Mouse (Mus musculus) embryo, embryonic 9.5 days (tissue): ENCODE measurements around the gene Nav2.
A peak's percentile ranks its signal among the peaks of the same experiment; 100 is the strongest.

ENCODE experiments used
- DNase-seq: peaks from one replicate; pipeline ENCODE4 v3.0.0-alpha.2; 2017; ENCODE audit errors: extremely low spot score

Nav2 gene

GRCm38 (mm10) chr7:49558895-49559294 is 650.4 kb downstream of the Nav2 start:
- no peak for DNase-seq

- DNase-seq: no peak
Observed at GRCm38 (mm10) chr7:49560012-49560411, 651.5 kb downstream of the Nav2 start.

- no peak for DNase-seq
Observed at GRCm38 (mm10) chr7:49562404-49562803, 653.9 kb downstream of the Nav2 start.

- no peak for DNase-seq
Observed at GRCm38 (mm10) chr7:49562851-49563250, 654.3 kb downstream of the Nav2 start.

GRCm38 (mm10) chr7:49565084-49565483 is 656.6 kb downstream of the Nav2 start:
- DNase-seq: no peak

- no peak for DNase-seq
Observed at GRCm38 (mm10) chr7:49565798-49566197, 657.3 kb downstream of the Nav2 start.

- peak; percentile 32 for DNase-seq
Observed at GRCm38 (mm10) chr7:49567346-49568034, 659.0 kb downstream of the Nav2 start.

- no peak for DNase-seq
Observed at GRCm38 (mm10) chr7:49569646-49570045, 661.1 kb downstream of the Nav2 start.

GRCm38 (mm10) chr7:49571606-49572005 is 663.1 kb downstream of the Nav2 start:
- DNase-seq: no peak

- DNase-seq: no peak
Observed at GRCm38 (mm10) chr7:49575226-49575625, 666.7 kb downstream of the Nav2 start.

- DNase-seq: no peak
Observed at GRCm38 (mm10) chr7:49577096-49577495, 668.6 kb downstream of the Nav2 start.

- DNase-seq: no peak
Observed at GRCm38 (mm10) chr7:49581951-49582350, 673.4 kb downstream of the Nav2 start.

GRCm38 (mm10) chr7:49582551-49582950 is 674.0 kb downstream of the Nav2 start:
- no peak for DNase-seq

- DNase-seq: no peak
Observed at GRCm38 (mm10) chr7:49583176-49583575, 674.7 kb downstream of the Nav2 start.

GRCm38 (mm10) chr7:49586530-49587120 is 678.1 kb downstream of the Nav2 start:
- DNase-seq: no peak

- no peak for DNase-seq
Observed at GRCm38 (mm10) chr7:49589635-49590034, 681.1 kb downstream of the Nav2 start.

GRCm38 (mm10) chr7:49597776-49598175 is 689.3 kb downstream of the Nav2 start:
- DNase-seq: no peak

- no peak for DNase-seq
Observed at GRCm38 (mm10) chr7:49598225-49598624, 689.7 kb downstream of the Nav2 start.

- DNase-seq: no peak
Observed at GRCm38 (mm10) chr7:49599950-49600349, 691.4 kb downstream of the Nav2 start.

GRCm38 (mm10) chr7:49601191-49601975 is 692.9 kb downstream of the Nav2 start:
- peak; percentile 69 for DNase-seq

GRCm38 (mm10) chr7:49604244-49604643 is 695.7 kb downstream of the Nav2 start:
- no peak for DNase-seq

- no peak for DNase-seq
Observed at GRCm38 (mm10) chr7:49604965-49605795, 696.7 kb downstream of the Nav2 start.
